8 mouse cellular contexts compared by ENCODE assay signal in genomic region chr10:66913627-66914026, GRCm38 (mm10).
DNase-seq lines count a peak whose midpoint lies in the region; ATAC-seq and TF ChIP-seq lines count a peak whose summit lies in the region.

No protein-coding gene starts in this region.

- no peak for ATAC-seq in kidney, embryonic 16.5 days (ENCODE audit: low FRiP score, low TSS enrichment)
- ATAC-seq in hindbrain, postnatal 0 days: peak; percentile 87

- peak; percentile 66 for DNase-seq in kidney, adult 11 months
- DNase-seq in embryo, embryonic 10.5 days (ENCODE audit: low spot score): peak; percentile 89
- DNase-seq in hindbrain, postnatal 0 days (ENCODE audit: low spot score): peak; percentile 91
- DNase-seq in lung, postnatal 14 days: peak; percentile 42
- DNase-seq in spleen, postnatal 14 days (ENCODE audit: low spot score in 2 of 2): no peak
- no peak for DNase-seq in thymus, postnatal 0 days (ENCODE audit: low spot score)
- DNase-seq in urinary bladder, postnatal 25 days (ENCODE audit: low spot score): no peak

- WGBS in kidney, embryonic 16.5 days: 67% methylated on average over 7 of the region's 8 CpGs
- 26% methylated on average over 8 of the region's 8 CpGs for WGBS in hindbrain, postnatal 0 days

- H3K4me3 ChIP-seq in kidney, embryonic 16.5 days (ENCODE audit: low read length): no peak overlapping the region
- no peak overlapping the region for H3K4me3 ChIP-seq in hindbrain, postnatal 0 days (ENCODE audit: low read length)

- H3K27ac ChIP-seq in kidney, embryonic 16.5 days (ENCODE audit: low read length): no peak overlapping the region; the same call in 1 of the 2 replicates
- no peak overlapping the region for H3K27ac ChIP-seq in hindbrain, postnatal 0 days

- no peak overlapping the region for H3K4me2 ChIP-seq in kidney, embryonic 16.5 days (replicated peaks; ENCODE audit: low read depth, low read length)
- H3K4me2 ChIP-seq in hindbrain, postnatal 0 days (ENCODE audit: low read depth, low read length): 0 out of 2 replicates have a peak overlapping the region, but pooled peaks have one; percentile 8

- no peaks in the 10 kb centered on the region for H3K9me3 ChIP-seq in kidney, embryonic 16.5 days (ENCODE audit: low read length)
- H3K9me3 ChIP-seq in hindbrain, postnatal 0 days (ENCODE audit: low read length): no peaks in the 10 kb centered on the region

- peak; percentile 56 for TF ChIP-seq CTCF in hindbrain, postnatal 0 days (IDR thresholded peaks at IDR 0.05; ENCODE audit: low read depth)

- peaks cover 34% of the 10 kb centered on the region for H3K4me1 ChIP-seq in kidney, embryonic 16.5 days (ENCODE audit: insufficient read depth, low read length)
- peaks cover 10% of the 10 kb centered on the region for H3K4me1 ChIP-seq in hindbrain, postnatal 0 days (ENCODE audit: insufficient read depth, low read length)

- H3K36me3 ChIP-seq in kidney, embryonic 16.5 days (ENCODE audit: insufficient read depth, low read length): no peaks in the 10 kb centered on the region
- no peaks in the 10 kb centered on the region for H3K36me3 ChIP-seq in hindbrain, postnatal 0 days (ENCODE audit: insufficient read depth, low read length)

- no peak overlapping the region for H3K9ac ChIP-seq in kidney, embryonic 16.5 days (replicated peaks; ENCODE audit: low read length)
- H3K9ac ChIP-seq in hindbrain, postnatal 0 days (replicated peaks; ENCODE audit: low read length): no peak overlapping the region

- no peaks in the 10 kb centered on the region for H3K27me3 ChIP-seq in kidney, embryonic 16.5 days (ENCODE audit: insufficient read depth, low read length)
- no peaks in the 10 kb centered on the region for H3K27me3 ChIP-seq in hindbrain, postnatal 0 days (ENCODE audit: insufficient read depth, low read length)

Comparison
In these comparisons a context has a peak if more than half of its experiments do, and no peak if none do; other contexts are left out.
1. DNase-seq: peak in kidney, adult 11 months (single experiment), embryo, embryonic 10.5 days (single experiment), hindbrain, postnatal 0 days (single experiment) and lung, postnatal 14 days (single experiment); none in spleen, postnatal 14 days (0 of 2), thymus, postnatal 0 days (single experiment) and urinary bladder, postnatal 25 days (single experiment).